Mouse (Mus musculus): ENCODE data around the gene Pqlc3. TPM values are rescaled to one million over a fixed set of nuclear protein-coding genes. Genes with fewer than 3 reads are reported as not detected.

Pqlc3 gene
- polyA plus RNA-seq (2015; fragmentation: Nextera tagmentation; extraction: Ambion mirVana): 4.9 and 5.3 TPM in 2 replicates

- H3K9ac ChIP-seq: peak within 1 kb of the TSS; percentile 56
- peaks cover 45% of the 10 kb centered on the region for H3K4me1 ChIP-seq (replicated peaks)
- H3K27me3 ChIP-seq: peaks cover 44% of the 10 kb centered on the region
- peak within 1 kb of the TSS; percentile 93 for H3K4me2 ChIP-seq
- ATAC-seq (ENCODE audit: insufficient read depth): peak; percentile 99
- peak within 1 kb of the TSS; percentile 72 for H3K4me3 ChIP-seq (replicated peaks)
- 0 out of 2 replicates have a peak, but pooled peaks cover 5% of the 10 kb centered on the region for H3K36me3 ChIP-seq (replicated peaks)
- H3K27ac ChIP-seq (replicated peaks): peak within 1 kb of the TSS; percentile 80
- WGBS (ENCODE audit: insufficient replicate concordance): under 1% methylated on average over 57 of the region's 57 CpGs
- H3K9me3 ChIP-seq (replicated peaks): no peaks in the 10 kb centered on the region
Observed at GRCm38 (mm10) chr12:16999739-17000497, at the start of gene Pqlc3. Pqlc3 (minus strand) TSS chr12:17000408.

- no peak overlapping the region for H3K27ac ChIP-seq (replicated peaks)
Observed at GRCm38 (mm10) chr12:17049796-17050195, 49.6 kb upstream of the Pqlc3 start.

DNA sequence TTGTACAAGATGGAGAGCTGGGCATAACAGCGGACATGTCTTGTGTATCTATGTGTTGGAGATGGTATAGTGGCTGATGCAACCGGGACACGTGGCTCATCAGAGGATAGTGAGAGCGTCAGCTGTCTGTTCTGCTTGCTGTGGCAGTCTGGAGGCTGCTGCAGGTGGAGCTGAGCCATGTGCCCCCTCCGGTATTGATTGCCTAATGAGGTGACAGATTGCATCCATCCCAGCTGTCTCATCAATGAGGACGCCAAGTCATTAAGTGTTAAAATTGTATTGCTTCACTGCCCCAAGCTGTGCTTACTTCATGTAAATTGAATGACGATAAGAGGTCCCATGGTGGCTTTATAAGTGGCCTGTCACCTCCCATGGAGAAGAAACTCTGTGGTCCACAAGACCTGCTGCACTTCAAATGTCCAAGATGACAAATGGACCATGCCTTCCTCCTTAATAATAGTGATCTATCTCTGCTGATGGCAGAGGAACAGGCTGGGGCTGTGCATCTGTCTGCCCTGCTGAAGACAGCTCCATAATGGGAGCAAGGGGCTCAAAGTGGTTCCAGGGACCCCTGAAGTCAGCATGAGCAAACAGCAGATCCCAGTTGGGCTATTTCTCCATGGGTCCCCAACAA, 48.9 kb upstream of the Pqlc3 start:
- no peak overlapping the region for H3K27ac ChIP-seq (replicated peaks)
- H3K4me1 ChIP-seq (replicated peaks): no peaks in the 10 kb centered on the region
- no peaks in the 10 kb centered on the region for H3K36me3 ChIP-seq (replicated peaks)
- WGBS (ENCODE audit: insufficient replicate concordance): 62% methylated on average over 7 of the region's 7 CpGs
- no peak overlapping the region for H3K9ac ChIP-seq
- no peak overlapping the region for H3K4me2 ChIP-seq
- no peak overlapping the region for H3K4me3 ChIP-seq (replicated peaks)
- H3K27me3 ChIP-seq: no peaks in the 10 kb centered on the region
- no peaks in the 10 kb centered on the region for H3K9me3 ChIP-seq (replicated peaks)
- ATAC-seq (ENCODE audit: insufficient read depth): no peak

More at GRCm38 (mm10) chr12:17049796-17050195, 49.6 kb upstream of the Pqlc3 start:
- ATAC-seq (ENCODE audit: insufficient read depth): no peak
- Histone ChIP-seq H3K27me3 (no peaks in the 10 kb centered on the region), H3K9me3 (replicated peaks) (no peaks in the 10 kb centered on the region), H3K4me1 (replicated peaks) (no peaks in the 10 kb centered on the region), H3K36me3 (replicated peaks) (no peaks in the 10 kb centered on the region), H3K9ac (no peak overlapping the region), H3K4me3 (replicated peaks) (no peak overlapping the region), H3K4me2 (no peak overlapping the region)
- 74% methylated on average over 1 of the region's 1 CpGs for WGBS (ENCODE audit: insufficient replicate concordance)

DNA sequence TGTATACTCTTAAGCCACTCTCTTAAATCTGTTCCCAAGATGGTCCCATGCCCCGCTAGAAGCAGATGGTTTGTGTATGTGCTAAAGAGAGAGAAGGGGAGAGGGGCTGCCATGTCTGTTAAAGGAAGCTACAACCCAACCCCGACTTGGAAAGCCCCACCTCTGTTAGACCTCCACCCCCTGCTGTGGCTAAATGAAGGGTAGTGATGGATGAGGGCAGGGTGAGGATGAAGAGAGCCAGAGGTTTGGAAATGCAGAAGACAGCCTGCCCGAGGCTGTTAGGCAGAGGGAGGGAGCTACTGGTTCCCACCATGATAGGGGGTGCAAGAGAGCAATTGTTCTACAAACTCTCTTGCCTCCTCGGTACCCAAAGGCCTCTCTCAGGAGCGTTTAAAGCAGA, 43.1 kb upstream of the Pqlc3 start:
- H3K9ac ChIP-seq: no peak overlapping the region
- 41% methylated on average over 5 of the region's 5 CpGs for WGBS (ENCODE audit: insufficient replicate concordance)
- H3K27me3 ChIP-seq: no peaks in the 10 kb centered on the region
- no peaks in the 10 kb centered on the region for H3K36me3 ChIP-seq (replicated peaks)
- no peak overlapping the region for H3K4me2 ChIP-seq
- H3K4me3 ChIP-seq (replicated peaks): no peak overlapping the region
- no peaks in the 10 kb centered on the region for H3K4me1 ChIP-seq (replicated peaks)
- ATAC-seq (ENCODE audit: insufficient read depth): no peak
- H3K9me3 ChIP-seq (replicated peaks): no peaks in the 10 kb centered on the region
- H3K27ac ChIP-seq (replicated peaks): no peak overlapping the region

GRCm38 (mm10) chr12:17040567-17040966, 40.4 kb upstream of the Pqlc3 start:
- Histone ChIP-seq H3K9ac (no peak overlapping the region), H3K4me2 (no peak overlapping the region), H3K27me3 (no peaks in the 10 kb centered on the region), H3K36me3 (replicated peaks) (no peaks in the 10 kb centered on the region), H3K27ac (replicated peaks) (no peak overlapping the region), H3K4me1 (replicated peaks) (no peaks in the 10 kb centered on the region), H3K9me3 (replicated peaks) (no peaks in the 10 kb centered on the region), H3K4me3 (replicated peaks) (no peak overlapping the region)
- WGBS (ENCODE audit: insufficient replicate concordance): 14% methylated on average over 1 of the region's 1 CpGs
- ATAC-seq (ENCODE audit: insufficient read depth): no peak

- no peak overlapping the region for H3K4me2 ChIP-seq
- H3K4me1 ChIP-seq (replicated peaks): no peaks in the 10 kb centered on the region
- WGBS (ENCODE audit: insufficient replicate concordance): 25% methylated on average over 2 of the region's 2 CpGs
- H3K9me3 ChIP-seq (replicated peaks): no peaks in the 10 kb centered on the region
- no peak overlapping the region for H3K4me3 ChIP-seq (replicated peaks)
- H3K27me3 ChIP-seq: no peaks in the 10 kb centered on the region
- no peak for ATAC-seq (ENCODE audit: insufficient read depth)
- H3K9ac ChIP-seq: no peak overlapping the region
- H3K36me3 ChIP-seq (replicated peaks): no peaks in the 10 kb centered on the region
- no peak overlapping the region for H3K27ac ChIP-seq (replicated peaks)
Observed at GRCm38 (mm10) chr12:17039415-17039814, 39.2 kb upstream of the Pqlc3 start.

- no peaks in the 10 kb centered on the region for H3K4me1 ChIP-seq (replicated peaks)
- no peak overlapping the region for H3K27ac ChIP-seq (replicated peaks)
- H3K4me2 ChIP-seq: no peak overlapping the region
- H3K4me3 ChIP-seq (replicated peaks): no peak overlapping the region
- H3K9me3 ChIP-seq (replicated peaks): no peaks in the 10 kb centered on the region
- no peak for ATAC-seq (ENCODE audit: insufficient read depth)
- H3K36me3 ChIP-seq (replicated peaks): no peaks in the 10 kb centered on the region
- no peak overlapping the region for H3K9ac ChIP-seq
- WGBS (ENCODE audit: insufficient replicate concordance): 75% methylated on average over 6 of the region's 6 CpGs
- no peaks in the 10 kb centered on the region for H3K27me3 ChIP-seq
Observed at GRCm38 (mm10) chr12:17038246-17038645, 38.0 kb upstream of the Pqlc3 start.

- H3K27me3 ChIP-seq: no peaks in the 10 kb centered on the region
- no peaks in the 10 kb centered on the region for H3K9me3 ChIP-seq (replicated peaks)
- H3K4me2 ChIP-seq: no peak overlapping the region
- no peaks in the 10 kb centered on the region for H3K36me3 ChIP-seq (replicated peaks)
- no peak for ATAC-seq (ENCODE audit: insufficient read depth)
- no peaks in the 10 kb centered on the region for H3K4me1 ChIP-seq (replicated peaks)
- H3K4me3 ChIP-seq (replicated peaks): no peak overlapping the region
- H3K9ac ChIP-seq: no peak overlapping the region
- 47% methylated on average over 14 of the region's 14 CpGs for WGBS (ENCODE audit: insufficient replicate concordance)
- no peak overlapping the region for H3K27ac ChIP-seq (replicated peaks)
Observed at GRCm38 (mm10) chr12:17037053-17037610, 36.9 kb upstream of the Pqlc3 start.

DNA sequence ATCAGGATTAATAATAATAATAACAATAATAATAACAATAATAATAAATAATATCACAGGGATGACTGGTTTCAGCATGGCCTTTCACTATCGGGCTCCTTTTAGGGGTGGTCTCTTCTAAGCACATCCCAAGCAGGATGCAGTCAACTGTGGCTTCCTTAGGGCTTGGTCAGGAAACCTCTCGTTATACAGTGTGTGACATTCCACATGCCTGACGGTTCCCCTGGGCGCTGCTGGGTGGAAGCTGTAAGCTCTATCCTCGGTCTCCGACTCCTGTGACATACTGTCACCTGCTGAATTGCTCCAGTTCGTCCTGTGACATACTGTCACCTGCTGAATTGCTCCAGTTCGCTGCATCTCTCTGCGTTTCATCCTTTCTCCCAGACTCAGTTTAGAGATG, 36.3 kb upstream of the Pqlc3 start:
- H3K36me3 ChIP-seq (replicated peaks): no peaks in the 10 kb centered on the region
- ATAC-seq (ENCODE audit: insufficient read depth): no peak
- H3K27me3 ChIP-seq: no peaks in the 10 kb centered on the region
- H3K9me3 ChIP-seq (replicated peaks): no peaks in the 10 kb centered on the region
- H3K9ac ChIP-seq: no peak overlapping the region
- H3K4me3 ChIP-seq (replicated peaks): no peak overlapping the region
- H3K27ac ChIP-seq (replicated peaks): no peak overlapping the region
- 48% methylated on average over 9 of the region's 9 CpGs for WGBS (ENCODE audit: insufficient replicate concordance)
- no peaks in the 10 kb centered on the region for H3K4me1 ChIP-seq (replicated peaks)
- H3K4me2 ChIP-seq: no peak overlapping the region

DNA sequence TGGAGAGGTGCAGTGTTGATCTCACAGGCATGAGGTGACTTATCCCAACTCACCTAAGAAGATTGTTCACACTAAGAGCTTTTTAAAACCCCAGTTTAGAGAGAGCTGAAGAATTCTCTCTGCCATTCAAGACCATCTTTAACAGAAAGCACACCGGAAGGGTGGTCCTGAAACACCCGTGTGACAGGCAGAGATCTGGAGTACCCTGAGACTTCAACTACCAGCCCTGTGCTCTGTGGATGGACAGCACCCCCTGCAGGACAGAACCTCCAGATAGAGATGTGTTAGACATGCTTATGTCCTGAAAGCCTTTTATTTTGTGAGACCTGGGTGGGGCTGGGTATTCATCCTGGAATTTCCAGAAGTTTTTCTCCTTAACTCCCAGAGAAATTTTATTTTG, 34.9 kb upstream of the Pqlc3 start:
- 46% methylated on average over 2 of the region's 2 CpGs for WGBS (ENCODE audit: insufficient replicate concordance)
- no peak overlapping the region for H3K9ac ChIP-seq

GRCm38 (mm10) chr12:17034671-17035070, 34.5 kb upstream of the Pqlc3 start:
- Histone ChIP-seq H3K4me3 (replicated peaks) (no peak overlapping the region), H3K36me3 (replicated peaks) (no peaks in the 10 kb centered on the region), H3K9ac (no peak overlapping the region), H3K27ac (replicated peaks) (no peak overlapping the region), H3K9me3 (replicated peaks) (no peaks in the 10 kb centered on the region), H3K4me2 (no peak overlapping the region), H3K4me1 (replicated peaks) (no peaks in the 10 kb centered on the region), H3K27me3 (no peaks in the 10 kb centered on the region)
- ATAC-seq (ENCODE audit: insufficient read depth): no peak
- WGBS (ENCODE audit: insufficient replicate concordance): 66% methylated on average over 5 of the region's 5 CpGs

More for the DNA sequence above, 34.9 kb upstream of the Pqlc3 start:
- Histone ChIP-seq H3K27ac (replicated peaks) (no peak overlapping the region), H3K4me1 (replicated peaks) (no peaks in the 10 kb centered on the region), H3K27me3 (no peaks in the 10 kb centered on the region), H3K9me3 (replicated peaks) (no peaks in the 10 kb centered on the region), H3K4me3 (replicated peaks) (no peak overlapping the region), H3K4me2 (no peak overlapping the region), H3K36me3 (replicated peaks) (no peaks in the 10 kb centered on the region)
- ATAC-seq (ENCODE audit: insufficient read depth): no peak
